In the genomic region with DNA sequence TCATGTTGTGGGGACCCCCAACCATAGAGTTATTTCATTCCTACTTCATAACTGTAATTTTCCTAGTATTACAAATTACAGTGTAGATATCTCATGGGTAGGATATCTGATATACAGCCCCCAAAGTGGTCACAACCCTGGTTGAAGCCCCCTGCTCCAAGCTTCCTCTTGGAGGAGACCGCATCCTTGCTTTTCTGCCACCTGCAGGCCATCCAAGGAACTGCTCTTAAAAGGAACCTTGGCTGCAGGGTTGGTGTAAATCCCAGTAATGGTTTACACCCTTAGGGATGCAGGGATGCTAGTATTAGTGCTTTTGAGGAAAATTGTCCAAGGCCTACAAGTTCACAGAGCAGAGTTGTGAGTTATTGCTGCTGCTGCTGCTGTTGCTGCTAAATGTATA, we compare ENCODE assay signal across 9 mouse cellular contexts. TPM values are rescaled to one million over a fixed set of nuclear protein-coding genes. Genes with fewer than 3 reads are reported as not detected.
DNase-seq lines count a peak whose midpoint lies in the region; ATAC-seq and TF ChIP-seq lines count a peak whose summit lies in the region.
"Had no signal": no experiment of that assay in that cellular context is flagged by ENCODE, and none has a peak within 500 bp of the region (broad histone marks: within the 10 kb centered on the region; RNA-seq: fewer than 3 reads in every experiment).

No protein-coding gene starts in this region.

- no peak overlapping the region for H3K4me2 ChIP-seq in midbrain, embryonic 16.5 days (ENCODE audit: low read length)
- H3K4me2 ChIP-seq: heart, embryonic 13.5 days had no signal

- peak; percentile 71 for TF ChIP-seq CTCF in cerebellum, adult 2 months (IDR thresholded peaks at IDR 0.05; ENCODE audit: borderline replicate concordance, insufficient read depth, low read depth, low read length)
- peak; percentile 89 for TF ChIP-seq CTCF in brain, embryonic 14.5 days (IDR thresholded peaks at IDR 0.05; ENCODE audit: borderline replicate concordance, extremely low read depth, insufficient read depth, insufficient read length)

- TF ChIP-seq POLR2A in cerebellum, adult 2 months (IDR thresholded peaks at IDR 0.05; ENCODE audit: borderline replicate concordance, insufficient read depth, low read length): no peak
- no peak for TF ChIP-seq POLR2A in brain, embryonic 14.5 days (IDR thresholded peaks at IDR 0.05; ENCODE audit: borderline replicate concordance, extremely low read depth, insufficient read depth, insufficient read length, poor library complexity, severe bottlenecking)

- no peak for ATAC-seq in midbrain, embryonic 16.5 days
- 0 out of 4 replicates have a peak, but pooled peaks have one; percentile 24 to 65 for ATAC-seq in hematopoietic stem cell, adult 5-6 weeks (replicated peaks in 1 of 2; ENCODE audit: insufficient read depth in 1 of 2, low FRiP score in 2 of 2, low TSS enrichment in 1 of 2, low read depth in 1 of 2, poor library complexity in 2 of 2, severe bottlenecking in 2 of 2)

- WGBS in cerebellum, adult 2 months: 17% methylated on average over 1 of the region's 1 CpGs
- 32% methylated on average over 1 of the region's 1 CpGs for WGBS in midbrain, embryonic 10.5 days
- WGBS in midbrain, embryonic 16.5 days: 29% methylated on average over 1 of the region's 1 CpGs

- no peaks in the 10 kb centered on the region for H3K4me1 ChIP-seq in cerebellum, adult 2 months (ENCODE audit: control insufficient read depth, insufficient read depth, low read length)
- H3K4me1 ChIP-seq in midbrain, embryonic 10.5 days: no peaks in the 10 kb centered on the region
- no peaks in the 10 kb centered on the region for H3K4me1 ChIP-seq in midbrain, embryonic 16.5 days (ENCODE audit: control insufficient read depth, insufficient read depth, low read length)
- H3K4me1 ChIP-seq: heart, embryonic 13.5 days had no signal

- no peak overlapping the region for H3K9ac ChIP-seq in midbrain, embryonic 16.5 days (ENCODE audit: low read depth, low read length)
- H3K9ac ChIP-seq: heart, embryonic 13.5 days had no signal

- no peaks in the 10 kb centered on the region for H3K27me3 ChIP-seq in cerebellum, adult 2 months (ENCODE audit: control insufficient read depth, insufficient read depth, low read length)
- H3K27me3 ChIP-seq in midbrain, embryonic 10.5 days (ENCODE audit: low read depth, poor library complexity, severe bottlenecking): no peaks in the 10 kb centered on the region
- no peaks in the 10 kb centered on the region for H3K27me3 ChIP-seq in midbrain, embryonic 16.5 days (ENCODE audit: control insufficient read depth, insufficient read depth, low read depth, low read length)
- H3K27me3 ChIP-seq: heart, embryonic 13.5 days had no signal

- no peak overlapping the region for H3K4me3 ChIP-seq in cerebellum, adult 2 months (replicated peaks; ENCODE audit: insufficient read depth, low read depth, low read length)
- no peak overlapping the region for H3K4me3 ChIP-seq in midbrain, embryonic 10.5 days
- no peak overlapping the region for H3K4me3 ChIP-seq in midbrain, embryonic 16.5 days (ENCODE audit: low read depth, low read length)
- H3K4me3 ChIP-seq: heart, embryonic 13.5 days had no signal

- H3K36me3 ChIP-seq in midbrain, embryonic 10.5 days: peaks cover 83% of the 10 kb centered on the region
- peaks cover 24% of the 10 kb centered on the region for H3K36me3 ChIP-seq in midbrain, embryonic 16.5 days (ENCODE audit: control insufficient read depth, insufficient read depth, low read length)

- H3K9me3 ChIP-seq in midbrain, embryonic 10.5 days (replicated peaks): no peaks in the 10 kb centered on the region
- no peaks in the 10 kb centered on the region for H3K9me3 ChIP-seq in midbrain, embryonic 16.5 days (replicated peaks; ENCODE audit: control insufficient read depth, low read length, poor library complexity, severe bottlenecking)
- H3K9me3 ChIP-seq: heart, embryonic 13.5 days had no signal

- peak; percentile 39 to 64 for DNase-seq in cerebellum, adult 2 months
- DNase-seq in cerebellum, adult 11-12 months: no peak
- peak; percentile 52 for DNase-seq in midbrain, embryonic 10.5 days (ENCODE audit: low spot score)
- DNase-seq in brain, embryonic 14.5 days (ENCODE audit: low read depth): peak; percentile 60
- peak; percentile 69 for DNase-seq in lung, postnatal 14 days
- DNase-seq in thymus, postnatal 4 days: peak; percentile 73

- no peak overlapping the region for H3K27ac ChIP-seq in cerebellum, adult 2 months (ENCODE audit: insufficient read depth, low read length)
- H3K27ac ChIP-seq in midbrain, embryonic 10.5 days (replicated peaks): no peak overlapping the region
- no peak overlapping the region for H3K27ac ChIP-seq in midbrain, embryonic 16.5 days (ENCODE audit: low read length)
- H3K27ac ChIP-seq: heart, embryonic 13.5 days had no signal

RNA-seq across cellular contexts. Expression of a gene that starts 18.2 kb away (rescaled TPM):
- 59.0 and 60.2 TPM in 2 replicates for polyA plus RNA-seq in cerebellum, adult 2 months (2012; rRNA removed)
- 105 and 110 TPM in 2 replicates for polyA plus RNA-seq in midbrain, embryonic 10.5 days (2016; fragmentation: Nextera tagmentation; extraction: Ambion mirVana)
- polyA plus RNA-seq in midbrain, embryonic 16.5 days (2015; fragmentation: Nextera tagmentation; extraction: Ambion mirVana): 77.1 and 79.9 TPM in 2 replicates
- polyA plus RNA-seq in brain, embryonic 14.5 days (2012; rRNA removed): 86.2 and 100 TPM in 2 replicates
- 37.9 and 72.3 TPM in 2 replicates for total RNA-seq in hematopoietic stem cell, adult 5-6 weeks (2017)

RNA-seq across cellular contexts. Expression of a gene that starts 20.8 kb away (rescaled TPM):
- polyA plus RNA-seq in cerebellum, adult 2 months (2012; rRNA removed): 20.3 and 20.5 TPM in 2 replicates
- polyA plus RNA-seq in midbrain, embryonic 10.5 days (2016; fragmentation: Nextera tagmentation; extraction: Ambion mirVana): 11.9 and 13.4 TPM in 2 replicates
- polyA plus RNA-seq in midbrain, embryonic 16.5 days (2015; fragmentation: Nextera tagmentation; extraction: Ambion mirVana): 14.7 and 15.5 TPM in 2 replicates
- 15.0 and 21.8 TPM in 2 replicates for polyA plus RNA-seq in brain, embryonic 14.5 days (2012; rRNA removed)
- 16.6 and 22.6 TPM in 2 replicates for total RNA-seq in hematopoietic stem cell, adult 5-6 weeks (2017)

RNA-seq across cellular contexts. Expression of a gene that starts 44.2 kb away (rescaled TPM):
- 57.8 and 63.7 TPM in 2 replicates for polyA plus RNA-seq in cerebellum, adult 2 months (2012; rRNA removed)
- 79.6 and 82.3 TPM in 2 replicates for polyA plus RNA-seq in midbrain, embryonic 10.5 days (2016; fragmentation: Nextera tagmentation; extraction: Ambion mirVana)
- polyA plus RNA-seq in midbrain, embryonic 16.5 days (2015; fragmentation: Nextera tagmentation; extraction: Ambion mirVana): 57.2 and 58.9 TPM in 2 replicates
- 32.8 and 52.2 TPM in 2 replicates for polyA plus RNA-seq in brain, embryonic 14.5 days (2012; rRNA removed)
- 75.7 and 107 TPM in 2 replicates for total RNA-seq in hematopoietic stem cell, adult 5-6 weeks (2017)
